Mouse (Mus musculus) subcutaneous adipose tissue, adult 2 months (tissue): ENCODE results near the gene Mcoln3. TPM values are rescaled to one million over a fixed set of nuclear protein-coding genes. Genes with fewer than 3 reads are reported as not detected.

Experiments used
- polyA plus RNA-seq: library from polyadenylated mRNA; depleted of rRNA; stranded (reverse); fragments of >200 nt; gene quantifications from 2 replicates; pipeline ENCODE4 v1.2.3, GENCODE M21; 2012; ENCODE audit warnings: low replicate concordance; rRNA removed

The Mcoln3 gene
- 0.06 TPM in 1 of 2 replicates, not detected in the other for polyA plus RNA-seq

GRCm38 (mm10) chr3:146117258-146117996 is at the start of gene Mcoln3:
Gene Mcoln3, plus strand, starts transcription at chr3:146117450.

DNA sequence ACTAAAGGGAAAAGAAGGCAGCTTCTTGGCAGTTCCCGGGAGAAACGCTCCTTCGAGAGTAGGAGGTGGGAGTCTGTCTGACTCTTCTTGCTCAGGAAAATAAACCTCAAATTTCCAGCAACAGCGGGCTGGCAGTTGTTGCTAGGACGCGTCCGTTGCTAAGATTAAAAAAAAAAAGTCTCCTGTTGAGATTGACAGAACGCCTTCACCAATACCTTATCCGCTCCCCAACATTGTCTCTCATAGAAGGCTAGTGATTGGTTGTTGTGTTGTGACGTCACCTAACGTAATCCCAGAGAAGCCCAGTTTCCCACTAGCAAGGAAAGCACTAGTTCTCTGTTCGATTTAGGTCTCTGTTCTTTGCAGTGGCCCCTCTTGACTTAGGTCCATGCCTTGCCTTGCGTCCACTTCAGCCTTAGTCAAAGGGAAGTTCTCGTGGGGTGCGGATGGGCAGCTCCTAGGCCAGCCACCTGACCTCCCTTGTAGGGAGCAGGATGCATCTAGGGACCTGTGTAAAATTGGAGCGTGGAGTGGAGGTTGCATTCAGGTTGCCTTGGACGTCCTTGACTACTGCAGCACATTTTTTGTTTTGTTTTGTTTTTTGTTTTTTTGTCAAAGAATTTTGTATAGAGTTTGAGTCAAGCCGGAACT is 9.2 kb upstream of the Mcoln3 start, which contains the start of gene Wdr63:
Wdr63 (minus strand) TSS at position 210 of the 651 bp plus-strand sequence.

DNA sequence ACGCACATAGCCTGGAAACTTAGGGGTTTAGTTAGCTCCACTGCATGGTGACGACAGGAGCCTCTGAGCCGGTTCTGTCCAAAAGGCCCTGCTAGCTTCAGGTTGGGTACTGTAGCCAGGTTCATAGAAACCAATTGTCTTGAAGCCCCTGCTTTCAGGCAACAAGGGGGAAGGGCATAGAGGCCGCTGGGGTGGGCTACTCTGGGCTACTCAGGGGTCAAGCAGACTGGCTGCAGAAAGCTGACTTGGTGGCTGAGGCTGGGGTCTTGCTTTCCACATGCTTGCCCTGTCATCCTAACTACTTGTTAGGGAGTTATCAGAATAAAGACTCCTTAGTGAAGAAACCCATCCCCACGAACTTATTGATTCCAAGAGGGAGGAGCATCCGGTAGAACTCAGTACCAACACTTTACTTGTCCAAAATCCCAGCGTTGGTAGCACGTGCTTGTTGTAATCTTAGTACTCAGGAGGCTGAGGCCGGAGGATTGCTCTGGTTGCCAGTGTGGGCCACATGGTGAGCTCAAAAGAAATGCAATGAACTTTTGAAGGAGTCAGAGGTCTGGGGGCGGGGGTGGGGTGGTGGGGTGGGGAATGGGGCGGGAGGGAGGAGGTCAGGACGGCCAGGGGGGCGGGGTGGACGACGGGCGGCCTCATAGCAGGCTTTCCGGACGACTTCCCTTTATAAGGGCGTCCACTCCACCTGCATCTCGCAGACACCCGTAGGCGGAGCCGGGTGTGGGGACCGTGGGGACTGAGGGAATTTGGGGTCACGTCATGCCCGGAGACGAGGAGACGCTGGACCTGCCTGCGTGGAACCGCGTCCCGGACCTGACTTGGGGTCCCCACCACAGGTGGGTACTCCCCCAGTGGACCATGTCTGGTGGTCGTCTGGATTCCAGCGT is 32.2 kb downstream of the Mcoln3 start, which contains the start of gene Mcoln2:
Mcoln2 (plus strand) TSS at position 678 of the 902 bp plus-strand sequence.

Other genes with a start within 250 kb of the Mcoln3 start
- 13.5 and 14.1 TPM in 2 replicates for gene Bcl10, start 194.6 kb upstream of the Mcoln3 start, polyA plus RNA-seq
- 10.5 and 15.5 TPM in 2 replicates for gene 2410004B18Rik, start 179.4 kb upstream of the Mcoln3 start, polyA plus RNA-seq
- 5.2 and 6.4 TPM in 2 replicates for gene Syde2, start 129.6 kb upstream of the Mcoln3 start, polyA plus RNA-seq
- 0.13 TPM in 1 of 2 replicates, not detected in the other for gene Wdr63, start 9.3 kb upstream of the Mcoln3 start, polyA plus RNA-seq
- 0.67 and 0.90 TPM in 2 replicates for gene Mcoln2, start 32.4 kb downstream of the Mcoln3 start, polyA plus RNA-seq
- 0.89 and 12.3 TPM in 2 replicates for gene Lpar3, start 103.5 kb downstream of the Mcoln3 start, polyA plus RNA-seq